Mouse (Mus musculus) liver, adult 2 months (tissue): Measurements from ENCODE around the gene Slc25a25. TPM values are rescaled to one million over a fixed set of nuclear protein-coding genes. Genes with fewer than 3 reads are reported as not detected.
A peak's percentile ranks its signal among the peaks of the same experiment; 100 is the strongest.

Experiments used
- DNase-seq: peaks from one replicate; pipeline ENCODE4 v3.0.0-alpha.2; 2011; ENCODE audit warnings: low read depth, low spot score; ENCODE audit errors: extremely low read depth
- H3K27ac ChIP-seq: fragments of 200-500 bp; replicated peaks from 2 replicates; pipeline ENCODE4 v1.5.1; 2012; ENCODE audit warnings: low read depth, mild to moderate bottlenecking, control low read depth, inconsistent platforms, low read length; ENCODE audit not compliant: insufficient read depth
- H3K27me3 ChIP-seq: fragments of 200-500 bp; 2 replicates; pipeline ENCODE4 v1.6.1; 2012; ENCODE audit warnings: mild to moderate bottlenecking, moderate library complexity, low read length, inconsistent platforms; ENCODE audit not compliant: control insufficient read depth, insufficient read depth
- H3K36me3 ChIP-seq: fragments of 200-500 bp; 2 replicates; pipeline ENCODE4 v1.6.1; 2012; ENCODE audit warnings: low read length, inconsistent platforms; ENCODE audit not compliant: control insufficient read depth, insufficient read depth
- H3K4me1 ChIP-seq: fragments of 200-500 bp; 2 replicates; pipeline ENCODE4 v1.6.1; 2011; ENCODE audit warnings: low read length; ENCODE audit not compliant: control insufficient read depth, insufficient read depth
- H3K4me3 ChIP-seq: fragments of 200-500 bp; 2 replicates; pipeline ENCODE4 v1.5.1; 2011; ENCODE audit warnings: low read depth, mild to moderate bottlenecking, control low read depth, low read length, moderate library complexity; ENCODE audit not compliant: insufficient read depth
- H3K79me2 ChIP-seq: fragments of 200-500 bp; 2 replicates; pipeline ENCODE4 v1.6.1; 2012; ENCODE audit warnings: inconsistent platforms, mild to moderate bottlenecking, low read length, moderate library complexity; ENCODE audit not compliant: control insufficient read depth, insufficient read depth
- H3K9ac ChIP-seq: fragments of 200-500 bp; 2 replicates; pipeline ENCODE4 v1.6.1; 2012; ENCODE audit warnings: low read depth, mild to moderate bottlenecking, control low read depth, inconsistent platforms, low read length
- CTCF ChIP-seq: fragments of 200-500 bp; IDR thresholded peaks from 2 replicates; pipeline ENCODE4 v1.5.1; 2011; ENCODE audit warnings: low read depth, low read length, control low read depth
- POLR2A ChIP-seq: fragments of 200-500 bp; IDR thresholded peaks from 2 replicates; pipeline ENCODE4 v1.6.1; 2011; ENCODE audit warnings: low read length, control low read depth; ENCODE audit not compliant: insufficient read depth; ENCODE audit errors: extremely low read depth
- WGBS: fragments of 180-500 bp; shearing (Covaris S2); methylation state at CpG from one replicate; pipeline ENCODE4 v1.1.7; 2018; 5-methylcytosine and 5-hydroxymethylcytosine counted together
- polyA plus RNA-seq: library from polyadenylated mRNA; depleted of rRNA; stranded (reverse); fragments of >200 nt; gene quantifications from 2 replicates; pipeline ENCODE4 v1.2.3, GENCODE M21; 2012
- total RNA-seq: library from RNA; depleted of rRNA; stranded (reverse); fragments of >200 nt; gene quantifications from 2 replicates; pipeline ENCODE4 v1.2.3, GENCODE M21; 2014

The Slc25a25 gene
- total and polyA plus RNA-seq, 2 experiments = 41.9 to 57.9 TPM

DNA sequence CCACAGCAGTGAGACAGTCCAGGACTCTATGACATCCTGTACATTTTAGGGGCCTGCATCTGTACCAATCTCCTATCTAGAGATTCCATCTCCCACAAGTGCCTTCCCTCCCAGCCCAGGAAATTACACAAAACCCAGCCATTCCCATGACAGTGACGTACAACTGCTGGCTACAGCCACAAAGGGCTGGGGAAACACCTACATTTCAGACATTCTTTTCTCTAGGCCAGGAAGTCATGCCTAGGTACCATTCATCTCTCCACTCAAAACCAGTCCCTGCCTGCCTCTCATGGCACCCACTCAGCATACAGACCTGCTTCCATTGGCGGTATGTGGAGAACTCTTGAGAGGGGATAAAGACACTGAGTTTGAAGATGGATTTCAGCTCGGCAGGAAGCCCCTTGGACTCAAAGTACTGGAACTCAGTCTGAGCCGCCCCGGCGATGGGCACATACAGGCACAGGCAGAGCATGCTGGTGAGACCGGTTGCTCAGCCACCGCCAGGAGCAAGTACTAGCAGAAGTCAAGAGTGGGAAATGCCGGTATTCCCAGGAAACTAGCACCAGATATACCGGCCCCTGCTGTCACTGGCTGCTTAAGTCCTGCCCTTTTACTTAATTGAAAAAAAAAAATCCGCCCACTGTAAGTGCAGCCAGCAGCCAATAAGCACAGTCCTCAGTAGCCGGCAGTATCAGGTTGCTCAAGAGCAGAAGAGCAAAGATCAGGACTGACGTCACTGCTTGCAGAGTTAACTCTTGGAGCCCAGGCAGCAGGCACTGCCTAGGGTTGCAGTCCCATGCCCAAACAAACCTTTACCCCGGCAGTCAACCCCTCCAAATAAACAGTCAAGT, 27.5 kb downstream of the Slc25a25 start:
- peaks cover 7% of the 10 kb centered on the region; the same call in 1 of the 2 replicates for H3K79me2 ChIP-seq
- peak overlapping the region; percentile 78 for H3K9ac ChIP-seq
- TF ChIP-seq CTCF (no peak), POLR2A (peak; percentile 93)
- H3K27ac ChIP-seq = peak overlapping the region; percentile 86
- DNase-seq = peak; percentile 100
- H3K36me3 ChIP-seq = peaks cover 22% of the 10 kb centered on the region
- H3K27me3 ChIP-seq = no peaks in the 10 kb centered on the region
- 1% methylated on average over 14 of the region's 14 CpGs for WGBS
- peak overlapping the region; percentile 61 for H3K4me3 ChIP-seq
- peaks cover 20% of the 10 kb centered on the region for H3K4me1 ChIP-seq

- H3K27ac ChIP-seq = peak overlapping the region; percentile 86
- TF ChIP-seq POLR2A = 0 out of 2 replicates have a peak, but pooled peaks have one; percentile 7
- TF ChIP-seq CTCF = no peak
- H3K79me2 ChIP-seq = peaks cover 5% of the 10 kb centered on the region; the same call in 1 of the 2 replicates
- DNase-seq = peak; percentile 81
- peak overlapping the region; percentile 61 for H3K4me3 ChIP-seq
- H3K27me3 ChIP-seq = no peaks in the 10 kb centered on the region
- WGBS = 30% methylated on average over 6 of the region's 6 CpGs
- peaks cover 30% of the 10 kb centered on the region for H3K4me1 ChIP-seq
- H3K9ac ChIP-seq = peak overlapping the region; percentile 78
- peaks cover 36% of the 10 kb centered on the region for H3K36me3 ChIP-seq
These were observed 29.4 kb downstream of the Slc25a25 start for GRCm38 (mm10) chr2:32421851-32422251.

DNA sequence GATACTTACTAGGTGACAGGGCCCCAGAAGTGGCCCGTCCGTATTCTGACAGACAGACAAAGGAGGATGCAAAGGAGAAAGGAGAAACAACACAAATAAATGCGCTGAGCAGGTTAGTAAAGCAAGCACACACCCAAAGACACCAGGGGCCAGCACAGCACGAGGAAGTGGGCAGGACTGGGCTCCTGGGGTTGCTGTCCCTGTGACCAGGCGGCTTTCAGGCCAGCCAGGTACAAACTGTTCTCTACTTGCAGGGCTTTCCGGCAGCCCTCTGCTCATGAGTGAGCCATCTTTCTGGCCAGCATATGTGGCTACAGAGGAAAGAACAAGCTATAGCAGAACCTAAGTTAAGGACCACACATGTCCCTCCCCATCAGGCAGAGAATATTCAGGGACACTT, 30.6 kb downstream of the Slc25a25 start:
- 31% methylated on average over 6 of the region's 6 CpGs for WGBS
- Histone ChIP-seq H3K9ac (peak overlapping the region; percentile 78), H3K4me3 (peak overlapping the region; percentile 61), H3K27me3 (no peaks in the 10 kb centered on the region), H3K79me2 (peaks cover 3% of the 10 kb centered on the region; the same call in 1 of the 2 replicates), H3K4me1 (peaks cover 38% of the 10 kb centered on the region), H3K36me3 (peaks cover 48% of the 10 kb centered on the region), H3K27ac (peak overlapping the region; percentile 86)
- TF ChIP-seq POLR2A (no peak), CTCF (no peak)
- peak; percentile 69 for DNase-seq

DNA sequence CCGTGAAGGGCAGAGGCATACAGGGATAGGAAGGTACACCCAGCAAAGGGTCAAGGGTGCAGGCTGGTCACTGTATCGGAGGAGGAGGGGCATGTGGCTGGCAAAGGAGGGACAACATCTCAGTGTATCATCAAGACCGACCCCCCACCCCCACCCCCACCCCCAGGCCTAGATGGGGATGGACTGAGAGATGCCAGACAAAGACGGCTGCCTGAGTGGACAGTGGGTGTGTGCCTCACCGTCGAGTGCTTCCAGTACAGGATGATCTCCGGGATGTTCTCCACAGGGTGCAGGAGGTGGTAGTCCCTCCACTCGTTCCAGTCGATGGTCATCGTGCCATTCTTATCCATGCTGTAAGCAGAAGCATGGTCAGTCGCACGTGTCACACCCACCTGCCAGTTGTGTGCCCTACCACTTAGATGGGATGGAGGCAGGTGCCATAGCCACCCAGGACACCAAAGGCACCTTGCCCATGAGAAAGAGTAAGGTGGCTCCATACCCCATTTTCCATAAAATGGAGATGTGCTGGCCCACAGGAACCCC, 31.1 kb downstream of the Slc25a25 start:
- Histone ChIP-seq H3K4me3 (peak overlapping the region; percentile 61; the same call in 1 of the 2 replicates), H3K27me3 (no peaks in the 10 kb centered on the region), H3K36me3 (peaks cover 53% of the 10 kb centered on the region), H3K9ac (peak overlapping the region; percentile 78), H3K27ac (peak overlapping the region; percentile 86), H3K4me1 (peaks cover 38% of the 10 kb centered on the region), H3K79me2 (peaks cover 3% of the 10 kb centered on the region; the same call in 1 of the 2 replicates)
- peak; percentile 82 for DNase-seq
- TF ChIP-seq POLR2A = 0 out of 2 replicates have a peak, but pooled peaks have one; percentile 35
- no peak for TF ChIP-seq CTCF
- WGBS = 26% methylated on average over 12 of the region's 12 CpGs

DNA sequence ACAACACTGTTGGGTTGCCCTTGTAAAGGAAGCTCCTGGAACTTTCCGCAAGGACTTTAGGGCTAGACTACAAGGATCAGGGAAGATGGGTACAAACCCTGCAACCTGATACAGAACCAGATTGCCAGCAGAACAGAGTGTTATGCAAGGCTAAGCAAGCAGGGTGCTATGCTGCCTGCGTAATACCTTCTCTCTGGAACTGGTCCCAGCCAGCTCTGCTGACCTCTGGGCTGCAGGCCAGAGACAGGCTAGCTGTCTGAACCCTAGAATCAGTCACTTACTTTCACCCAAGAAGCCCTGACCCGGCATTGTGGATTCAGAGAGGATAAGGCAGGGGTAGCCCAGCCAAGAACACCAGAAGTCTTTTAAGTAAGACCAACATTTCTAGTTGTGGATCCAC, 31.9 kb downstream of the Slc25a25 start:
- DNase-seq = peak; percentile 97
- peak overlapping the region; percentile 93 for H3K27ac ChIP-seq
- peaks cover 57% of the 10 kb centered on the region for H3K36me3 ChIP-seq
- 10% methylated on average over 3 of the region's 3 CpGs for WGBS
- TF ChIP-seq POLR2A (no peak), CTCF (no peak)
- peaks cover 36% of the 10 kb centered on the region for H3K4me1 ChIP-seq
- H3K27me3 ChIP-seq = no peaks in the 10 kb centered on the region
- peaks cover 3% of the 10 kb centered on the region; the same call in 1 of the 2 replicates for H3K79me2 ChIP-seq
- H3K4me3 ChIP-seq = peak overlapping the region; percentile 19; the same call in 1 of the 2 replicates
- H3K9ac ChIP-seq = peak overlapping the region; percentile 65
